Mouse (Mus musculus): ENCODE measurements around the gene Acap3. TPM values are rescaled to one million over a fixed set of nuclear protein-coding genes. Genes with fewer than 3 reads are reported as not detected.

The Acap3 gene
- polyA plus RNA-seq, 1 experiment from 2014 or later, result 62.3 TPM

DNA sequence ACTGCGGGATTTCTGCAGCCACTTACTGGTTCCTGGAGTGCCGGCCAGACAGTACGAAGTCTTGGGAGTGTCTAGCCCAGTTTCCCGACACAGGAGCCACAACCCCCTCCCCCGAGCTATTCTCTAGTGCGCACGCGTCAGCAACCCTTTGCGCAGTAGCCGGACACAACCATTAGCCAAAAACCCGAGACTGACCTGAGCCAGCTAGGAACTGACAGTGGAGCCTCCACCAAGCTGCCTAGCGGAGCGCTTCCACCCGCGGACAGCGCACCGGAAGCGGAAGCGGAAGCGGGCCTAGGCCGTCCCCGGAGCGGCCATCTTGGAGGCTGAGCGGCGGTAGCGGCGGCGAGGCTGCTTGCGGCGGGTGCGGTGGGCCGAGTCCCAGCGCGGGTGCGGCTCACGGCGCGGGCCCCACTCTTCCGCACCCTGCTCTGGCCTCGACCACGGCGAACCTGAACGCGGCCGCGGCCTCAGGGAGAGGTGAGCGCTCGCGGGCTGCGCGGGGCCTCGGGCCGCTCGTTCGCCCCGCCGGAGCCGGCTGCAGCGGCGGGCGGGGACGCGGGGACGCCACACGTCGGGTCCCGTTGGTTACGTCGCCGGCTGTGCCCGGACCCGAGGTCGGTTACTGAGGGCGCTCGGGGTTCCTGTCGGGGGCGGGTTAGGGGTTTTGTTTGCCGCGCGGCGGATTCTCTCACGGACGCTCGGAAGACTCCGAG, 52.1 kb downstream of the Acap3 start, which contains the start of gene Ube2j2:
Ube2j2 (plus strand) TSS at position 298 of the 716 bp plus-strand sequence.
- no peaks in the 10 kb centered on the region for H3K9me3 ChIP-seq (ENCODE audit: control insufficient read depth, low read length)
- H3K4me3 ChIP-seq (ENCODE audit: low read length), result peak within 1 kb of the TSS; percentile 96
- ATAC-seq, result peak; percentile 99
- H3K4me1 ChIP-seq (ENCODE audit: control insufficient read depth, insufficient read depth, low read depth, low read length), result peaks cover 21% of the 10 kb centered on the region
- peaks cover 10% of the 10 kb centered on the region for H3K36me3 ChIP-seq (ENCODE audit: control insufficient read depth, insufficient read depth, low read length)
- peak within 1 kb of the TSS; percentile 96 for H3K4me2 ChIP-seq (ENCODE audit: low read length)
- peak within 1 kb of the TSS; percentile 92 for H3K27ac ChIP-seq (ENCODE audit: low read depth, low read length)
- peak within 1 kb of the TSS; percentile 89 for H3K9ac ChIP-seq (ENCODE audit: low read depth, low read length)
- WGBS, result under 1% methylated on average over 46 of the region's 85 CpGs
- no peaks in the 10 kb centered on the region for H3K27me3 ChIP-seq (replicated peaks; ENCODE audit: control insufficient read depth, insufficient read depth, low read length)

DNA sequence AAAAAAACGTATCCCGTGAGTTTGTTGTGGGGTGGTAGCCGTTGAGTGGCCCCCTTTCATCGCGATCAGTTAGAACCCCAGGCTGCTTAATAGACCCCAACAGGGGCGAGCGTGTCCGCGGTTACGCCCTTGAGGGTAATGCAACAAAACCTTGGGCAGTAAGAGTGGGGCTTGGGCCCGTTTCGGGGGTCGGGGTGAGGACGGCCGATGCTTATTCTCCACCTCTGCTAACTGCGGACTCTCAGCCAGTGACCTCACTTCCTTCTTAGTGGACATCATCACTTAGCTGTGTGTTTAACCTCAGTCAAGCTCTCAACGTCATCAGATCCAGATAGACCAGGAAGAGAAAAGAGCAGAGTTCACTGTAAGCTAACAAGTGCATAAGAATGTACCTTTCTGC, 52.6 kb downstream of the Acap3 start:
- Histone ChIP-seq H3K27me3 (replicated peaks; ENCODE audit: control insufficient read depth, insufficient read depth, low read length) (no peaks in the 10 kb centered on the region), H3K9me3 (ENCODE audit: control insufficient read depth, low read length) (no peaks in the 10 kb centered on the region), H3K4me1 (ENCODE audit: control insufficient read depth, insufficient read depth, low read depth, low read length) (peaks cover 21% of the 10 kb centered on the region), H3K36me3 (ENCODE audit: control insufficient read depth, insufficient read depth, low read length) (peaks cover 13% of the 10 kb centered on the region), H3K4me2 (ENCODE audit: low read length) (peak overlapping the region; percentile 95), H3K27ac (ENCODE audit: low read depth, low read length) (peak overlapping the region; percentile 80), H3K4me3 (ENCODE audit: low read length) (peak overlapping the region; percentile 96), H3K9ac (ENCODE audit: low read depth, low read length) (peak overlapping the region; percentile 89)
- 1% methylated on average over 17 of the region's 17 CpGs for WGBS
- ATAC-seq, result no peak

DNA sequence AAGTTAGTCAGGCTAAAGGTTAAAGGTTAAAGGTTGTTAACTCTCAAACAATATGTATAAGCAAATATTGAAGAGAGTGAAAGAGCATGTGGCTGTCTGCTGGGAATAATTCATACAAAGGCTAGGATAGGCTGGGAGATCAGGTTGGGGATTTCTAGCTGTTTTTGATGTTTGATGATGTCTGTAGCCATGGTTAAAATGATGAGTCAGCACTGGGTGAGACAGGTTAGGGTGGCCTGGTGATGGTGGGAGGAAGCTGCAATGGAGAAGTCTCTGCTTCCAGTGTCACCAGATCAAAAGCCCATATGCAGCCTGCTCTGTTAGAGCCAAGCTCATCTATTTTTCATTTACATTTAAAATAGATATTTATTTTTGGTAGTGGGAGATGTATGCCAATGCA, 55.5 kb downstream of the Acap3 start:
- Histone ChIP-seq H3K9me3 (ENCODE audit: control insufficient read depth, low read length) (no peaks in the 10 kb centered on the region), H3K27ac (ENCODE audit: low read depth, low read length) (no peak overlapping the region), H3K36me3 (ENCODE audit: control insufficient read depth, insufficient read depth, low read length) (peaks cover 26% of the 10 kb centered on the region), H3K27me3 (replicated peaks; ENCODE audit: control insufficient read depth, insufficient read depth, low read length) (no peaks in the 10 kb centered on the region), H3K9ac (ENCODE audit: low read depth, low read length) (no peak overlapping the region), H3K4me3 (ENCODE audit: low read length) (no peak overlapping the region), H3K4me2 (ENCODE audit: low read length) (no peak overlapping the region), H3K4me1 (ENCODE audit: control insufficient read depth, insufficient read depth, low read depth, low read length) (peaks cover 21% of the 10 kb centered on the region)
- ATAC-seq, result no peak

DNA sequence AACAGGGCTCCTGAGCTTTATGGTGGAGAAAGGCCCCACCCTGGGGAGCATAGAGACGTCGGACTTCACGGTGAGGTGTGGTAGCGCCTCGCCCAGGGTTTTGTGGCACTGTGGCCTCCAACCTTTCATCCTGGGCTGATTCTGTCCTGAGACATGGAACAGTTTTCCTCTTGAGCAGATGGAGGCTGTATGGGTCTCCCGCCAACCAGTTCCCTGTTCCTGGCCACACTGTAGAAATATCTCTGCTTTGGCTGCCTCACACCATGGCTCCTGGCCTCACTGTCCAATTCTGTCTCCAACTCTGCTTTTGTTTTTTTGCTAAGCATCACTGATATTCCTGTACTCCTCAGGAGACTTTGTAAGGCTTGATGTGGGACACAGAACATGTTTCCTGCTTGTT, 63.9 kb downstream of the Acap3 start:
- peaks cover 15% of the 10 kb centered on the region for H3K36me3 ChIP-seq (ENCODE audit: control insufficient read depth, insufficient read depth, low read length)
- H3K4me3 ChIP-seq (ENCODE audit: low read length), result no peak overlapping the region
- no peak overlapping the region for H3K9ac ChIP-seq (ENCODE audit: low read depth, low read length)
- no peaks in the 10 kb centered on the region for H3K4me1 ChIP-seq (ENCODE audit: control insufficient read depth, insufficient read depth, low read depth, low read length)
- no peak overlapping the region for H3K4me2 ChIP-seq (ENCODE audit: low read length)
- H3K9me3 ChIP-seq (ENCODE audit: control insufficient read depth, low read length), result no peaks in the 10 kb centered on the region
- no peak for ATAC-seq
- H3K27me3 ChIP-seq (replicated peaks; ENCODE audit: control insufficient read depth, insufficient read depth, low read length), result no peaks in the 10 kb centered on the region
- no peak overlapping the region for H3K27ac ChIP-seq (ENCODE audit: low read depth, low read length)
- WGBS, result 91% methylated on average over 6 of the region's 6 CpGs

Small RNA genes within 50 kb of the gene (microRNA-seq; reads per million reads assigned to microRNA genes)
- gene Gm22991, result not detected

Other genes with a start within 250 kb of the Acap3 start
- gene Gm10563, start 246.4 kb upstream of the Acap3 start, polyA plus RNA-seq (2015; fragmentation: Nextera tagmentation; extraction: Ambion mirVana), result not detected in 2 replicates
- gene Mmp23, start 238.4 kb upstream of the Acap3 start, polyA plus RNA-seq (2015; fragmentation: Nextera tagmentation; extraction: Ambion mirVana), result 2.9 and 5.3 TPM in 2 replicates
- gene Mib2, start 222.6 kb upstream of the Acap3 start, polyA plus RNA-seq (2015; fragmentation: Nextera tagmentation; extraction: Ambion mirVana), result 54.4 and 55.7 TPM in 2 replicates
- 14.2 and 15.5 TPM in 2 replicates for gene Fndc10, start 197.5 kb upstream of the Acap3 start, polyA plus RNA-seq (2015; fragmentation: Nextera tagmentation; extraction: Ambion mirVana)
- 166 and 178 TPM in 2 replicates for gene Ssu72, start 187.0 kb upstream of the Acap3 start, polyA plus RNA-seq (2015; fragmentation: Nextera tagmentation; extraction: Ambion mirVana)
- gene Tmem240, start 157.0 kb upstream of the Acap3 start, polyA plus RNA-seq (2015; fragmentation: Nextera tagmentation; extraction: Ambion mirVana), result 17.4 and 22.2 TPM in 2 replicates
- 93.9 and 100 TPM in 2 replicates for gene Atad3a, start 130.7 kb upstream of the Acap3 start, polyA plus RNA-seq (2015; fragmentation: Nextera tagmentation; extraction: Ambion mirVana)
- gene Vwa1, start 117.1 kb upstream of the Acap3 start, polyA plus RNA-seq (2015; fragmentation: Nextera tagmentation; extraction: Ambion mirVana), result 38.0 and 39.0 TPM in 2 replicates
- 0.89 and 1.3 TPM in 2 replicates for gene Tmem88b, start 105.9 kb upstream of the Acap3 start, polyA plus RNA-seq (2015; fragmentation: Nextera tagmentation; extraction: Ambion mirVana)
- gene Ankrd65, start 101.4 kb upstream of the Acap3 start, polyA plus RNA-seq (2015; fragmentation: Nextera tagmentation; extraction: Ambion mirVana), result not detected in 2 replicates
- 251 and 267 TPM in 2 replicates for gene Mrpl20, start 88.9 kb upstream of the Acap3 start, polyA plus RNA-seq (2015; fragmentation: Nextera tagmentation; extraction: Ambion mirVana)
- 118 and 132 TPM in 2 replicates for gene Ccnl2, start 79.3 kb upstream of the Acap3 start, polyA plus RNA-seq (2015; fragmentation: Nextera tagmentation; extraction: Ambion mirVana)
- gene Aurkaip1, start 60.5 kb upstream of the Acap3 start, polyA plus RNA-seq (2015; fragmentation: Nextera tagmentation; extraction: Ambion mirVana), result 133 and 143 TPM in 2 replicates
- gene Mxra8, start 52.1 kb upstream of the Acap3 start, polyA plus RNA-seq (2015; fragmentation: Nextera tagmentation; extraction: Ambion mirVana), result 35.7 and 36.5 TPM in 2 replicates
- gene Dvl1, start 44.4 kb upstream of the Acap3 start, polyA plus RNA-seq (2015; fragmentation: Nextera tagmentation; extraction: Ambion mirVana), result 10.2 and 10.7 TPM in 2 replicates
- 0.29 and 0.40 TPM in 2 replicates for gene Tas1r3, start 28.5 kb upstream of the Acap3 start, polyA plus RNA-seq (2015; fragmentation: Nextera tagmentation; extraction: Ambion mirVana)
- 30.2 and 31.7 TPM in 2 replicates for gene Cptp, start 22.4 kb upstream of the Acap3 start, polyA plus RNA-seq (2015; fragmentation: Nextera tagmentation; extraction: Ambion mirVana)
- gene Ints11, start 22.3 kb upstream of the Acap3 start, polyA plus RNA-seq (2015; fragmentation: Nextera tagmentation; extraction: Ambion mirVana), result 67.2 and 74.7 TPM in 2 replicates
- 66.6 and 66.7 TPM in 2 replicates for gene Pusl1, start within 50 bp of the Acap3 start, polyA plus RNA-seq (2015; fragmentation: Nextera tagmentation; extraction: Ambion mirVana)
- 97.6 and 98.8 TPM in 2 replicates for gene Ube2j2, start 52.0 kb downstream of the Acap3 start, polyA plus RNA-seq (2015; fragmentation: Nextera tagmentation; extraction: Ambion mirVana)
- 13.9 and 16.4 TPM in 2 replicates for gene C1qtnf12, start 70.5 kb downstream of the Acap3 start, polyA plus RNA-seq (2015; fragmentation: Nextera tagmentation; extraction: Ambion mirVana)
- gene B3galt6, start 100.8 kb downstream of the Acap3 start, polyA plus RNA-seq (2015; fragmentation: Nextera tagmentation; extraction: Ambion mirVana), result 35.5 and 35.7 TPM in 2 replicates
- gene Sdf4, start 101.0 kb downstream of the Acap3 start, polyA plus RNA-seq (2015; fragmentation: Nextera tagmentation; extraction: Ambion mirVana), result 120 and 124 TPM in 2 replicates
- gene Tnfrsf4, start 122.0 kb downstream of the Acap3 start, polyA plus RNA-seq (2015; fragmentation: Nextera tagmentation; extraction: Ambion mirVana), result 0.64 TPM in 1 of 2 replicates, not detected in the other
- gene Tnfrsf18, start 134.3 kb downstream of the Acap3 start, polyA plus RNA-seq (2015; fragmentation: Nextera tagmentation; extraction: Ambion mirVana), result 1.7 and 1.8 TPM in 2 replicates
- not detected in 2 replicates for gene Ttll10, start 167.6 kb downstream of the Acap3 start, polyA plus RNA-seq (2015; fragmentation: Nextera tagmentation; extraction: Ambion mirVana)
- 28.0 and 31.3 TPM in 2 replicates for gene 9430015G10Rik, start 218.2 kb downstream of the Acap3 start, polyA plus RNA-seq (2015; fragmentation: Nextera tagmentation; extraction: Ambion mirVana)
- gene Rnf223, start 238.7 kb downstream of the Acap3 start, polyA plus RNA-seq (2015; fragmentation: Nextera tagmentation; extraction: Ambion mirVana), result 0.40 and 0.52 TPM in 2 replicates